Mouse (Mus musculus): ENCODE results near the gene Umad1.

DNA sequence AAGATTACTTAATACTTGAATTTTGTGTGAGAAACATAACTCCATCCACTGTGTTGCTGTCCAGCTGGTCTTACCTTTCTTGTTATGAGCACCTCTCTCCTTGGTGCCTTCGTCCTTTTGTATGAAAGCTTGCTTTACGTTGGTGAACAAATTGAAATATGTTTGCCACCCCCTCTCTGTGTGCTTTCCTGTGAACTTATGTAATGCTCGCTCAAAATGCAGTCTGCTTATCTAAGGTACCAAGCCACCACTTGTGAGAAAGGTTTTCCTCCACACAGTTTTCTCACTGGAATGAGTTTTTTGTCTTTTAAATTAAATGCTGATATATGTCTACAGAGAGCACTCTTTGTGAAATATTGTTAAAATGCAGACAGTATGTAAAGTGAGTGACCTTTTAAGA lies 30.5 kb upstream of the Umad1 start:
- TF ChIP-seq GATA1 (IDR thresholded peaks at IDR 0.05; ENCODE audit: borderline replicate concordance, low read length) (no peak), FLI1 (IDR thresholded peaks at IDR 0.05; ENCODE audit: low read length) (no peak)
